Mouse (Mus musculus) thymus, postnatal 36 days (tissue): ENCODE measurements around the gene Dcdc2a.

ENCODE experiments used
- DNase-seq, 2 experiments: peaks; one replicate each; pipeline ENCODE4 v3.0.0; 2022; ENCODE audit warnings: mixed read lengths in 2 of 2

The Dcdc2a gene

GRCm38 (mm10) chr13:25055873-25056667, at the start of gene Dcdc2a:
TSS of gene Dcdc2a (plus strand) at chr13:25056004.
- DNase-seq = peak; percentile 3 to 7

- DNase-seq = peak; percentile 44 to 51
Observed at GRCm38 (mm10) chr13:25007115-25007514, 48.7 kb upstream of the Dcdc2a start.

- no peak for DNase-seq
Observed at GRCm38 (mm10) chr13:25018316-25018715, 37.5 kb upstream of the Dcdc2a start.

- peak; percentile 87 to 89 for DNase-seq
Observed at GRCm38 (mm10) chr13:25019793-25020539, 35.8 kb upstream of the Dcdc2a start, which contains the start of gene Mrs2. TSS of gene Mrs2 (minus strand) at chr13:25020379.

- no peak for DNase-seq
Observed at GRCm38 (mm10) chr13:25020540-25020892, 35.3 kb upstream of the Dcdc2a start.

- DNase-seq = no peak
Observed at GRCm38 (mm10) chr13:25022386-25022785, 33.4 kb upstream of the Dcdc2a start.

- DNase-seq = no peak
Observed at GRCm38 (mm10) chr13:25023129-25023528, 32.7 kb upstream of the Dcdc2a start.

- DNase-seq = peak in 1 of 2 experiments; percentile 13
Observed at GRCm38 (mm10) chr13:25024655-25025054, 31.1 kb upstream of the Dcdc2a start.

- DNase-seq = no peak
Observed at GRCm38 (mm10) chr13:25026409-25027113, 29.2 kb upstream of the Dcdc2a start.

GRCm38 (mm10) chr13:25027114-25027425, 28.7 kb upstream of the Dcdc2a start:
- DNase-seq = no peak

- DNase-seq = no peak
Observed at GRCm38 (mm10) chr13:25039488-25039887, 16.3 kb upstream of the Dcdc2a start.

- DNase-seq = no peak
Observed at GRCm38 (mm10) chr13:25052671-25053070, 3.1 kb upstream of the Dcdc2a start.

- DNase-seq = peak; percentile 44 to 65
Observed at GRCm38 (mm10) chr13:25055111-25055554, 671 bp upstream of the Dcdc2a start.

GRCm38 (mm10) chr13:25066659-25067058, 10.9 kb downstream of the Dcdc2a start:
- no peak for DNase-seq

GRCm38 (mm10) chr13:25067183-25067582, 11.4 kb downstream of the Dcdc2a start:
- no peak for DNase-seq

- DNase-seq = no peak
Observed at GRCm38 (mm10) chr13:25069765-25070164, 14.0 kb downstream of the Dcdc2a start.

GRCm38 (mm10) chr13:25070791-25071190, 15.0 kb downstream of the Dcdc2a start:
- DNase-seq = no peak

- DNase-seq = no peak
Observed at GRCm38 (mm10) chr13:25077262-25077661, 21.5 kb downstream of the Dcdc2a start.

GRCm38 (mm10) chr13:25083144-25083572, 27.4 kb downstream of the Dcdc2a start:
- DNase-seq = no peak

- DNase-seq = no peak
Observed at GRCm38 (mm10) chr13:25085147-25085546, 29.3 kb downstream of the Dcdc2a start.

- no peak for DNase-seq
Observed at GRCm38 (mm10) chr13:25091347-25091746, 35.5 kb downstream of the Dcdc2a start.

- DNase-seq = no peak
Observed at GRCm38 (mm10) chr13:25093776-25094175, 38.0 kb downstream of the Dcdc2a start.

- no peak for DNase-seq
Observed at GRCm38 (mm10) chr13:25094381-25094780, 38.6 kb downstream of the Dcdc2a start.
